Mouse (Mus musculus) adrenal gland, postnatal 36 days (tissue): ENCODE results near the gene Olfr392. TPM values are rescaled to one million over a fixed set of nuclear protein-coding genes. Genes with fewer than 3 reads are reported as not detected.

ENCODE experiments used
- DNase-seq, 2 experiments: peaks; one replicate each; pipeline ENCODE4 v3.0.0; 2021; ENCODE audit warnings: mixed read lengths in 1 of 2
- long read RNA-seq, 2 experiments: library from polyadenylated mRNA; stranded (forward); transcript quantifications; one replicate each; pipeline ENCODE4 v2.0.0; 2021; ENCODE audit warnings: borderline sequencing depth in 2 of 2
- total RNA-seq, 2 experiments: library from RNA; stranded (reverse); gene quantifications; 2 replicates each; pipeline ENCODE4 v1.2.3; 2021

Gene Olfr392
- total RNA-seq, result not detected
- long read RNA-seq, experiment 1, result 0 reads
- long read RNA-seq, experiment 2, result 0 reads

- no peak for DNase-seq
Measured at GRCm38 (mm10) chr11:73816949-73817348, at the start of gene Olfr392. Olfr392 (minus strand) TSS chr11:73817049.

GRCm38 (mm10) chr11:73851354-73851753 is 34.5 kb upstream of the Olfr392 start, which contains the start of gene Olfr393:
Olfr393 (minus strand) TSS chr11:73851454.
- no peak for DNase-seq

GRCm38 (mm10) chr11:73802952-73803351 is 13.9 kb downstream of the Olfr392 start, which contains the start of gene Olfr391-ps:
Olfr391-ps (minus strand) TSS chr11:73803052.
- DNase-seq, result no peak

- DNase-seq, result no peak
Measured at GRCm38 (mm10) chr11:73782664-73783063, 34.2 kb downstream of the Olfr392 start, which contains the start of gene Olfr390. Olfr390 (plus strand) TSS chr11:73782964.

- no peak for DNase-seq
Measured at GRCm38 (mm10) chr11:73780613-73781012, 36.2 kb downstream of the Olfr392 start, which contains the start of gene Olfr389. Olfr389 (minus strand) TSS chr11:73780713.

Other genes with a start within 250 kb of the Olfr392 start
- gene Olfr385, start 224.0 kb downstream of the Olfr392 start, total RNA-seq, result not detected
- not detected for gene Olfr384, start 218.5 kb downstream of the Olfr392 start, total RNA-seq
- gene Zfp735, start 128.3 kb downstream of the Olfr392 start, total RNA-seq, result not detected
- gene Olfr389, start 36.3 kb downstream of the Olfr392 start, total RNA-seq, result not detected
- gene Olfr390, start 34.1 kb downstream of the Olfr392 start, total RNA-seq, result not detected
- gene Olfr391-ps, start 14.0 kb downstream of the Olfr392 start, total RNA-seq, result not detected
- gene Olfr393, start 34.4 kb upstream of the Olfr392 start, total RNA-seq, result not detected
- gene Olfr394, start 73.7 kb upstream of the Olfr392 start, total RNA-seq, result not detected
- gene Olfr395, start 92.2 kb upstream of the Olfr392 start, total RNA-seq, result not detected
- gene Olfr23, start 119.6 kb upstream of the Olfr392 start, total RNA-seq, result not detected
- not detected for gene Olfr397, start 143.8 kb upstream of the Olfr392 start, total RNA-seq
- not detected for gene Olfr398, start 173.4 kb upstream of the Olfr392 start, total RNA-seq
- not detected for gene Olfr139, start 239.5 kb upstream of the Olfr392 start, total RNA-seq
- gene Olfr399, start 239.6 kb upstream of the Olfr392 start, total RNA-seq, result not detected